Mouse (Mus musculus): Measurements from ENCODE around the gene Fblim1. TPM values are rescaled to one million over a fixed set of nuclear protein-coding genes. Genes with fewer than 3 reads are reported as not detected.

Fblim1 gene
- polyA plus RNA-seq, 1 experiment, result 8.4 TPM

DNA sequence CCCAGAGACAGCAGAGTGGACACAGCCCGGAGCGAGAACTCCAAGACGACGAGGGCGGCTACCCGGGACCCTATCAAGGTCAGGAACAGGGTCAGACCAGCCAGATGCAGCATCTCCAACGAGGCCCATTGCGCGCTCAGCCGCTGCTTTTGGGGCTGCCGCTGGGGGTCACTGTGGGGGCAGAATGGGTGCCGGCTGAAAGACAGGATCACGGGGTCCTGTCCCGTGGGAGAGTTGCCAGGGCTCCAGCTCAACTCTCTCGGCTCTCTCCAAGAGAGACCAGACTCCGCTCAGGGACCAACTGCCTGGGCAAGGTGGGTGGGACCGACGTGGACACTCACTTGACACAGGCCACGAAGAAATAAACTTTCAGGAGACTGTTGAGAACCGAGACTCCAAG lies 11.4 kb upstream of the Fblim1 start:
- no peaks in the 10 kb centered on the region; the same call in 1 of the 2 replicates for H3K27me3 ChIP-seq (ENCODE audit: control insufficient read depth, insufficient read depth, low read length)
- no peaks in the 10 kb centered on the region for H3K36me3 ChIP-seq (ENCODE audit: control insufficient read depth, insufficient read depth, low read length)
- peaks cover 9% of the 10 kb centered on the region for H3K4me1 ChIP-seq (ENCODE audit: control insufficient read depth, insufficient read depth, insufficient read length)
- peak; percentile 35 to 66 for DNase-seq (ENCODE audit: low read depth in 1 of 2, low spot score in 2 of 2)
- TF ChIP-seq CTCF (IDR thresholded peaks at IDR 0.05; ENCODE audit: extremely low read depth, insufficient read depth, insufficient read length, insufficient replicate concordance), result peak; percentile 68; the same call in 1 of the 2 replicates
- no peak for TF ChIP-seq POLR2A (IDR thresholded peaks at IDR 0.05; ENCODE audit: low read depth, low read length)
- 4% methylated on average over 20 of the region's 20 CpGs for WGBS
- no peak overlapping the region for H3K27ac ChIP-seq (ENCODE audit: insufficient read depth, low read length)
- peak overlapping the region; percentile 41; the same call in 1 of the 2 replicates for H3K4me3 ChIP-seq (ENCODE audit: extremely low read depth, insufficient read depth, insufficient read length)

DNA sequence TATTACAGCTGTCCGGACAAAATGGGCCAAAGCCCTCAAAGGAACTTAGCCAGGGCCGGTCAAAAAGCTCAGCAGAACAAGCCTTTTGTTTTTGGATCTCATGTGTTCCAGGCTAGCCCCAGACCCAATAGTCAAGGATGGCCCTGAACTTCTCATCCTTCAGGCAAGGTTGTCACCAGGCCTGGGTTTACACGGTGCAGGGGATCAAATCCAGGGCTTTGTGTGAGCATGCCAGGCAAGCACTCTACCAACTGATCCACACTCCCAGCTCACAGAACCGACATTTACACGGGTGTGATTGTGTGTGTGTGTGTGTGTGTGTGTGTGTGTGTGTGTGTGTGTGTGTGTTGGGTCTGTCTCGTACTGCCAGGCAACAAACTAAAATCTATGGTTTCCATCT lies 10.9 kb upstream of the Fblim1 start:
- TF ChIP-seq POLR2A (IDR thresholded peaks at IDR 0.05; ENCODE audit: low read depth, low read length) (no peak), CTCF (IDR thresholded peaks at IDR 0.05; ENCODE audit: extremely low read depth, insufficient read depth, insufficient read length, insufficient replicate concordance) (no peak)
- H3K36me3 ChIP-seq (ENCODE audit: control insufficient read depth, insufficient read depth, low read length), result no peaks in the 10 kb centered on the region
- no peaks in the 10 kb centered on the region; the same call in 1 of the 2 replicates for H3K27me3 ChIP-seq (ENCODE audit: control insufficient read depth, insufficient read depth, low read length)
- no peak overlapping the region for H3K27ac ChIP-seq (ENCODE audit: insufficient read depth, low read length)
- H3K4me1 ChIP-seq (ENCODE audit: control insufficient read depth, insufficient read depth, insufficient read length), result peaks cover 9% of the 10 kb centered on the region
- no peak overlapping the region for H3K4me3 ChIP-seq (ENCODE audit: extremely low read depth, insufficient read depth, insufficient read length)
- no peak for DNase-seq (ENCODE audit: low read depth in 1 of 2, low spot score in 2 of 2)
- WGBS, result 82% methylated on average over 6 of the region's 6 CpGs

DNA sequence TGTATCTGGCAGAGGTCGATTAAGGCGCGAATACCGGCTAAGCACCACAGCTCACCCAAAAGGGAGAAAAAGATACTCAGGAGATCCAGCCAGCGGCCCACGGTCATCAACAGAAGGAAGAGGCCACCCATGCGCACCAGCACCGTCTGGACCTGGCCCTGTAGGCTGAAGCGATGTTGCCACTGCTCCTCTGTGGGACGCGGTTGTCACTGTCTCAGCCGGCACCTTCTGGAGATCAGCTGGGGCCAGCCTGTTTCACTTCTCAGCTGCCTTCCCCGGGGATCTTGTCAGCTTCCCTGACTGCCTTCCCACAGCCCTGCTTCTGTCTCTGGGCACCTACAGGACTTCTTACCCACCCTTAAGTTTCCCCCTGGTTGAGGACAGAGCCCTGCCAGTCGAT lies 9.1 kb upstream of the Fblim1 start:
- DNase-seq (ENCODE audit: low read depth in 1 of 2, low spot score in 2 of 2), result no peak
- Histone ChIP-seq H3K4me3 (ENCODE audit: extremely low read depth, insufficient read depth, insufficient read length) (no peak overlapping the region), H3K27me3 (ENCODE audit: control insufficient read depth, insufficient read depth, low read length) (no peaks in the 10 kb centered on the region; the same call in 1 of the 2 replicates), H3K4me1 (ENCODE audit: control insufficient read depth, insufficient read depth, insufficient read length) (peaks cover 9% of the 10 kb centered on the region), H3K27ac (ENCODE audit: insufficient read depth, low read length) (no peak overlapping the region), H3K36me3 (ENCODE audit: control insufficient read depth, insufficient read depth, low read length) (no peaks in the 10 kb centered on the region)
- TF ChIP-seq POLR2A (IDR thresholded peaks at IDR 0.05; ENCODE audit: low read depth, low read length) (no peak), CTCF (IDR thresholded peaks at IDR 0.05; ENCODE audit: extremely low read depth, insufficient read depth, insufficient read length, insufficient replicate concordance) (no peak)
- WGBS, result 89% methylated on average over 14 of the region's 14 CpGs

DNA sequence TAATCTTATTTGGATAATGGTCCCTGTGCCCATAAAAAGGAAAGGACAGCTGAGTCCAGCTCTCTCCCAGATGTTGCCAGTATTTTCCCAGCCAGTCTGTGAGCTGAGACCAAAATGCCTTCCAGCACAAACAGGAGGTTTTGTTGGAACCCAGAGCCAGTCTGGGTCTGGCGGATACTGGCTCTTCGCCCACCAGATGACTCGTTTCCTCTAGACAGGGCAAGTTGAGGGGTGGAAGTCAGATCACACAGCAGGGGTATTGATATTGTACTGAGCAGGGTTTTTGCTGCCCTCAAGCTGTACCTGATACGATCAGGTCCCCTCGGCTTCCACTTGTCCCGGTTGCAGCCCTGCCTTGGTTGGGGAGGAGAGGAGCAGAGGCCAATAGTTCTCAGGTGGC lies 3.6 kb upstream of the Fblim1 start:
- no peak for TF ChIP-seq CTCF (IDR thresholded peaks at IDR 0.05; ENCODE audit: extremely low read depth, insufficient read depth, insufficient read length, insufficient replicate concordance)
- no peak for TF ChIP-seq POLR2A (IDR thresholded peaks at IDR 0.05; ENCODE audit: low read depth, low read length)
- H3K4me3 ChIP-seq (ENCODE audit: extremely low read depth, insufficient read depth, insufficient read length), result no peak overlapping the region
- no peak overlapping the region for H3K27ac ChIP-seq (ENCODE audit: insufficient read depth, low read length)
- no peaks in the 10 kb centered on the region for H3K36me3 ChIP-seq (ENCODE audit: control insufficient read depth, insufficient read depth, low read length)
- DNase-seq (ENCODE audit: low read depth in 1 of 2, low spot score in 2 of 2), result no peak
- WGBS, result 69% methylated on average over 6 of the region's 6 CpGs
- H3K27me3 ChIP-seq (ENCODE audit: control insufficient read depth, insufficient read depth, low read length), result no peaks in the 10 kb centered on the region
- no peaks in the 10 kb centered on the region for H3K4me1 ChIP-seq (ENCODE audit: control insufficient read depth, insufficient read depth, insufficient read length)

DNA sequence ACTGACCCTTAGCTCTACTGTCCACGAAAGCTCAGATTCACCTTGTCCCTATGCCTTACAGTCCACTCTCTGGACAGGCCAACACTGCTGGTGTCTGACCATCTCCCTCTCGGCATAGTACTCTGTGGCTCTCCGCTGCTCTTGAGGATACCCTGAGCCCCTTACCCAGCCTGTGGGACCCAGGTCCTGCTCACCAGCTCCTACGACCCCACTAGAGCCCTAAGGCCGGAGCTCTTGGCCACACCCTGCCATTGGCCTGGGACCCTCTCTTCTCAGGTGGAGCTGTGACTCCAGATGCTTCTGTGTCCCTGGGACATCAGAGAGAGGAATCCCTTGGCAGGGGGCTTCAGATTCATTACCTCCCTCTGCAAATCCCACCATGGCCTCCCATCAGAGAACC lies 475 bp downstream of the Fblim1 start:
- no peaks in the 10 kb centered on the region for H3K36me3 ChIP-seq (ENCODE audit: control insufficient read depth, insufficient read depth, low read length)
- no peak for DNase-seq (ENCODE audit: low read depth in 1 of 2, low spot score in 2 of 2)
- no peaks in the 10 kb centered on the region; the same call in 1 of the 2 replicates for H3K27me3 ChIP-seq (ENCODE audit: control insufficient read depth, insufficient read depth, low read length)
- peak overlapping the region; percentile 46; the same call in 1 of the 2 replicates for H3K27ac ChIP-seq (ENCODE audit: insufficient read depth, low read length)
- whole genome bisulfite sequencing, result 92% methylated on average over 5 of the region's 5 CpGs
- H3K4me3 ChIP-seq (ENCODE audit: extremely low read depth, insufficient read depth, insufficient read length), result peak overlapping the region; percentile 26
- no peak for TF ChIP-seq POLR2A (IDR thresholded peaks at IDR 0.05; ENCODE audit: low read depth, low read length)
- TF ChIP-seq CTCF (IDR thresholded peaks at IDR 0.05; ENCODE audit: extremely low read depth, insufficient read depth, insufficient read length, insufficient replicate concordance), result no peak
- no peaks in the 10 kb centered on the region for H3K4me1 ChIP-seq (ENCODE audit: control insufficient read depth, insufficient read depth, insufficient read length)

DNA sequence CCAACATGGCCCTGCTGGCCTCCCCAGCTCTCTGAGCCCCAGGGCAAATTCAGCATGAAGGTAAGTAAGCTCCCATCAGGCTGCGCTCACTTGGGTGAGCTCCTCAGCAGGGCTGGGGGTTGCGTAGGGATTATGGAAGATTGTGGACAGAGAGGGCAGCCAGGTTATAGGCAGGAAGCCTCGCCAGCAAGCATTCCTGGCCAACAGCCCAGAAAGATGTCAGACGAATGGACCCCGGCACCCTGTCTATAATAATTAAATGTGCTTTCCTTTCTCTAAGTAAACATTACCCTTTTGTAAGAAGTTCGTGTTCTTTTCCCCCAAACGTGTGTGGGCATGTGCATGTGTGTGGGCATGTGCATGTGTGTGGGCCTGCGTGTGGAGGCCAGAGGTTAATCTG lies 1.4 kb downstream of the Fblim1 start:
- DNase-seq (ENCODE audit: low read depth in 1 of 2, low spot score in 2 of 2), result no peak
- 84% methylated on average over 8 of the region's 8 CpGs for WGBS
- Histone ChIP-seq H3K27me3 (ENCODE audit: control insufficient read depth, insufficient read depth, low read length) (peaks cover 4% of the 10 kb centered on the region), H3K4me1 (ENCODE audit: control insufficient read depth, insufficient read depth, insufficient read length) (no peaks in the 10 kb centered on the region; the same call in 1 of the 2 replicates), H3K4me3 (ENCODE audit: extremely low read depth, insufficient read depth, insufficient read length) (no peak overlapping the region), H3K36me3 (ENCODE audit: control insufficient read depth, insufficient read depth, low read length) (no peaks in the 10 kb centered on the region), H3K27ac (ENCODE audit: insufficient read depth, low read length) (no peak overlapping the region)
- TF ChIP-seq POLR2A (IDR thresholded peaks at IDR 0.05; ENCODE audit: low read depth, low read length) (no peak), CTCF (IDR thresholded peaks at IDR 0.05; ENCODE audit: extremely low read depth, insufficient read depth, insufficient read length, insufficient replicate concordance) (no peak)

DNA sequence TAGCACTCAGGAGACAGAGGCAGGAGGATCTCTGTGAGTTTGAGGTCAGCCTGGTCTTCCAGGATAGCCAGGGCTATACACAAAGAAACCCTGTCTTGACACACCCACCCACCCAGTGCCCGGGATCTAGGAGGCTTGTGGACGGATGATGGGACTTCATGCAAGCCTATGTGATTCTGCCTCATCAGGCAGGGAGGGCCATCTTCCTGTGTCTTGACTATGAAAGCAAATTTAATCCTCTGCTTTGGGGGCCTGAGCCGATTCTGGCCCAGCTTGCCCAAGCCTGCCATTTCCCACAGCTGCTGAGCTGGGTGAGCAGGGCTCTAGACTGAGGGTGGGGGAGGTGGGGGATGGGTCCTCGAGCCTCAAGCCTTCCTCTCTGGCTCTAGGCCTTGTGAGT lies 2.0 kb downstream of the Fblim1 start:
- WGBS, result 85% methylated on average over 4 of the region's 4 CpGs
- no peak for DNase-seq (ENCODE audit: low read depth in 1 of 2, low spot score in 2 of 2)
- H3K27ac ChIP-seq (ENCODE audit: insufficient read depth, low read length), result no peak overlapping the region
- H3K27me3 ChIP-seq (ENCODE audit: control insufficient read depth, insufficient read depth, low read length), result peaks cover 10% of the 10 kb centered on the region
- H3K4me3 ChIP-seq (ENCODE audit: extremely low read depth, insufficient read depth, insufficient read length), result no peak overlapping the region
- H3K4me1 ChIP-seq (ENCODE audit: control insufficient read depth, insufficient read depth, insufficient read length), result no peaks in the 10 kb centered on the region; the same call in 1 of the 2 replicates
- TF ChIP-seq CTCF (IDR thresholded peaks at IDR 0.05; ENCODE audit: extremely low read depth, insufficient read depth, insufficient read length, insufficient replicate concordance), result no peak
- no peak for TF ChIP-seq POLR2A (IDR thresholded peaks at IDR 0.05; ENCODE audit: low read depth, low read length)
- no peaks in the 10 kb centered on the region for H3K36me3 ChIP-seq (ENCODE audit: control insufficient read depth, insufficient read depth, low read length)

Measured in spleen, adult 2 months (tissue).